Mouse (Mus musculus) right cerebral cortex, postnatal 25 days (tissue): ENCODE measurements at regions not wholly inside any gene's neighbourhood (a gene's known extent, or its start where the extent isn't known, plus 50 kb on each side); places are given as distances from the start of the nearest gene placed in this dataset.

Experiments
- DNase-seq: peaks from one replicate; pipeline ENCODE4 v3.0.0; 2022

GRCm38 (mm10) chr11:112140495-112140894 is 641.5 kb upstream of the Sox9 start:
- no peak for DNase-seq

GRCm38 (mm10) chr11:112140912-112141311 is 641.1 kb upstream of the Sox9 start:
- DNase-seq: no peak

DNA sequence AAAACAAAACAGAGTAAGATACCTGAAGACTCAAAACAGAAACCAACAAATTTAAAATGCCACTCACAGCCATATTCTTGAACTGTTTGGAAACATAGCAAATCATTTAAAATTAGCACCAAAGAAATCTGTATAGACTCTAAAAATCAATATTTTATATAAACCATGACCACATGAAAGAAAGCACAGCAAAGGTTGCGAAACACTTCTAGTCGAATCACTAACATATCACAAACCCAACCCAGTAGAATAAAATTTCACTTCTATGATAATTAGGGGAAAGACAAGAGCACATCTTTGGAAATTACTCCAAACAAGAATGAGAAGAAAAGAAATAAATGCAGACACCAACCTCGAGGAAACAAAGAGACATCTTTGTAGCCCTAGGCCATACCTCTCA is 630.0 kb upstream of the Sox9 start:
- no peak for DNase-seq

- DNase-seq: no peak
These were observed 628.8 kb upstream of the Sox9 start for GRCm38 (mm10) chr11:112153198-112153597.

- no peak for DNase-seq
These were observed 627.2 kb upstream of the Sox9 start for GRCm38 (mm10) chr11:112154712-112155319.

DNA sequence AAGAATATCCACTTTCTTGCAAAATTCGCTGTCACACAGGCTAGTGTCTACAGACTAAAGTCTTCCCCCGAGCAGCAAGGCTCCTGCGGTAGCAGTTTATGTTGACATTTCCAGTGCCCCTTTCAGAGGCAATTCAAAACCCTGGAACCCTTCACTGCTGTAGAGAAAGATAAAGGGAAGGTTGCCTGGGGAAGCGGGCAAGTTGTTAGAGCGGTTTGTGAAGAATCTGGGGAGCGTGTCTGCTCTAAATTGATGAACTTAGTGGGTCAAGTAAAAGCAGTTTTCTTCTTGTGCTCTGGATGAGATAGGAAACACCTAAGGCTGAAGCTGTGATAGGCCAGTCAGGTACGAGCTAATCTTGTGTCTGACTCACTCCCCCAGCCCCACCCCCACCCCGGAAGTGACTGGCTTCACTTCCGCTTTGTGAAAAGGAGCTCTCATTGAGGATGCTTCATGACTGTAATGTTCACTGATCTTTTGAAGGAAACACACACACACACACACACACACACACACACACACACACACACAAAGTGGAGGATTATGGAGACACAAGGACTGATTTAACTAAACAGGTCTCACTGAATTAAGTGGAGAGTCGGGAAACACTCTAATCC is 626.6 kb upstream of the Sox9 start:
- DNase-seq: no peak

GRCm38 (mm10) chr11:112163681-112164265 is 618.3 kb upstream of the Sox9 start:
- no peak for DNase-seq

DNA sequence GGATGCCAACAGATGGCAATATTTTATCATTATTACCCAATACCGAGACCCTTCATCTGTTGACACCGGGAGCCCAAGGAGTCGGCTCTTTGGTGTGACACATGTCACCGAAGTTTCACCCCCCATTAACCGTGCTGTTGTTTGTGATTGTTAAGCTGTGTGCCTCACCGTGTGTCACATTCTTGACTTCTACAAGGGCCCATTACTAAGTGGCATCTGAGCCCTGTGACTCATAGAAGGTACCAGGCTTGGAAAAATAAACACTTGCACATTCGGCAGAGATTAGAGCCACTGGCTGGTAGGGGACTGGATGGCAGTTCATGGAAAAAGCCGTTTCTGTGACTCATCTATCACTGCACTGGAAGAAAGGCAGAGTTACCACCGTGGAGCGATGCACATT is 608.4 kb upstream of the Sox9 start:
- no peak for DNase-seq

- DNase-seq: no peak
These were observed 606.7 kb upstream of the Sox9 start for GRCm38 (mm10) chr11:112175302-112175701.

DNA sequence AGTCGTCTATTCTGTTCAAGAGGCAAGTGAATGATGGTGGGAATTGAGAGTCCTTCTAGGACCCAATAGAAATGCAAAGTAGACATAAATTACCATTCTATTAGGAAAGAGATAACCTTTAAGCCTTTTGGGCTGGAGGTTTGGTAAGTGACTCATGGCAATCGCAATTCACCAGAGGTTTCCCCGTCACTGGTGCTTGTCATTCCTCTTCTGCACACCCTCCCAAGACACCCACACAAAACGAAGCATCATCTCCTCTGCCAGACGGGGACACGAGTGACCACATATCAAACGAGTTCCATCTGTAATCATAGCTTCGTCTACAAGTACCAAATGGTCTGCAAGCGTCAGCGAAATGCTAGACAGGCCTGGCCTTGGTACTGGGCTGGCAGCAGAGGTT is 601.4 kb upstream of the Sox9 start:
- no peak for DNase-seq

DNA sequence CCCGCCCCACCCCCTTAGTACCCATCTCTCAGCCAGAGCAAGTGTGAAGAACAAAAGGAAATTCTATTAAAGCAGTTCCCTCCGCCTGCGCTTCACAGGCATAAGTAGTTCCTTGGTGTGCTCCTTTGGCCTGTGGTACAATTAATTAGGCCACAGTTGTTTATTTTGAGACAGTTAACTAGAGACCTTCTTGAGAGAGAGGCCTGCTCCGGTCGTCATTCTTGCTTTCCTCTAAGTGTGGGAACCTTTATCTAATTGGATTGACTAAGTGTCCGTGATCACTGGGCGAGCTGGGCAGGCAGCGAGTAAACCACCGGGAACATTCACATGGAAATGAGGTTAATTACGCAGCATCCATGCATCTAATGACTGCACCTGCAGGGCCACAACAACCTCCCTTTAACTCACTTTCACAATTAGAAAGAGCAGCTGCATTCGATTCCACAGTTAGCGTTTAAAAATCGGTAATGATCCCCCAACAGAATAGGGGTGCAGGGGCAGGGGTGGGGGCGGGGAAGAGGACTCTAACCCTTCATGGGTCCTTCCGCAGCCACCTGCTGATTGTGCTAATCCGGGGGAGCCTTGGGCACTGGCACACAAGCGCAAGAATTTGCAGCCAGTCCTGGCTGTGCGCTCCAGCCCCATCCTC is 584.3 kb upstream of the Sox9 start:
- no peak for DNase-seq

DNA sequence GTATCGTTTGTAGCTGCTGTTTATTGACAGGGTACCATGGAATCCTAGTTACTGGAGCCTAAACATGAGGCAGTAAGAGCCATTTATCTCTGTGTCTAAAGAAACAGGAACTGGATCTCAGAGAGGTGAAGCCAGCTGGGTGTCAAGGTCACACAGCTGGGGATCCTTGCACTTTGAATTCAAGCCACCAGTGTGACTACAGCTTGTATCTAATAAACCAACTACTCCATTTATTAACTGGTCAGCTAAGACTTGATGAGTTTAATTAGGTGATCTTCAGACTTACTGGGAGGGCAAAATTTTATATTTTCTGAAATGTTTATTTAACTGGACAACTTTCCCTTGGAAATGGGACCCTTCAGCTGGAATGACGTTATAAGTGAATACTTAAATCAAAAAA is 577.5 kb upstream of the Sox9 start:
- DNase-seq: no peak

DNA sequence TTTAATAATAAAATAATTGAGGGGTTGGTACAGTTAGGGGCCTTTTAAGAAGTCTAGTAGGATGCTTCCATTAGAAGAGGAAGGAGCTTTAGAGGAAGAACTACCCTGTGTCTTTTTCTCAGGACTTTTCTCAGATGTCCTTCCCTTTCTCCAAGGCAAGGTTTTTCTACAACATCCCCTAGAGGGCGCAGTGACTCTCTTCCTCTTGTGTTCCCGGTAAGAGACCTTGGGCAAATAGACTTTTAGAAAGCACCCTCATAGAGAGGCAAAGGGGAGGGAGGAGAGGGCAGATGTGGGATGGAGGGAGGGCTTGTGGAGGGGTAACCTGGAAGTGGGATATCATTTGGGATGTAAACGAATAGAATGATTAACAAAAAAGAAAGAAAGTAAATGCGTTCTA is 572.6 kb upstream of the Sox9 start:
- DNase-seq: peak; percentile 27

- DNase-seq: no peak
These were observed 562.8 kb upstream of the Sox9 start for GRCm38 (mm10) chr11:112219046-112219720.

- DNase-seq: no peak
These were observed 547.4 kb upstream of the Sox9 start for GRCm38 (mm10) chr11:112234492-112235116.

DNA sequence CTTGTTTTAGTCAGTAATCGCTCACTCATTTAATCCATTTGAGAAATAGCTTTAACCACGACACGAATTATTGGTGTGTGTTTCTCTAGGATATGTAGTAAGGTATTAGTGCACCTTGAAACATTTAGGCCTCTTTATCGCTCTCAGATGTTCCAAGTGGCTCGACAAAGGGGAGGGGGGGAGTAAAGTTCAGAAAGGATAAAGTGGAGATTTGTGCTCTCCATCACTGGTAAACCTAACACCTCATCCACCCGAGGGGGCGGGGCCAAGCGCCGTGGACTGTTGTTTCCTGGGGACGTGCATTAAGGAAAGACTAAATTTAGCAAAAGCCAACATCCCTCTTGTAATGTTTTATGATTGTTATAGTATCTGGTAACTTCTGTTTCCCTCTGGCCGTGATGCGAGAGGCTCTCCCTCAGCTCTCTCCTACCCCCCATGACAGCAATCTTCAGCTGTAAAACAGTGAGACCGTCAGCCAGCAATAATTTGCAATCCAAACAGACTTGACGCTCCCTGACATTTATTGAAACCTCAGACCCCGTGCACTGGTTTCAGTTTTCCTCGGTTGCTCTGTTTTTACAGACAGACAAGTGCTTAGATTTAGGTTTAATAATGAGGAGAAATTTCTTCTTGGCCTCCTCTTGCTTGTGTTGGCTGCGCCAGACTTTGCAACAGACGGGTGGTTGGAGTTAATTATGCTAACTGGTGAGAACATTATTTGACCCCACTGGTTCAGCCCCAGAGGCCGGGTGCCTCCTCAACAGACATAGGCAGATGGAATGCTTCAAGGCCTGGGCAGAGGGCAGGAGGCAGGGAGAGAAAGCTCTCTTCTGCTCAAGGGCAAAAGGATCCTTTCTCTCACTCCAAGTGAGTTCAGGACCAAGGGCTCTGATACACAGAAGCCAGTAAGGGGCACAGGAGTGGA is 542.8 kb upstream of the Sox9 start:
- DNase-seq: no peak

- no peak for DNase-seq
These were observed 529.5 kb upstream of the Sox9 start for GRCm38 (mm10) chr11:112252548-112252947.

DNA sequence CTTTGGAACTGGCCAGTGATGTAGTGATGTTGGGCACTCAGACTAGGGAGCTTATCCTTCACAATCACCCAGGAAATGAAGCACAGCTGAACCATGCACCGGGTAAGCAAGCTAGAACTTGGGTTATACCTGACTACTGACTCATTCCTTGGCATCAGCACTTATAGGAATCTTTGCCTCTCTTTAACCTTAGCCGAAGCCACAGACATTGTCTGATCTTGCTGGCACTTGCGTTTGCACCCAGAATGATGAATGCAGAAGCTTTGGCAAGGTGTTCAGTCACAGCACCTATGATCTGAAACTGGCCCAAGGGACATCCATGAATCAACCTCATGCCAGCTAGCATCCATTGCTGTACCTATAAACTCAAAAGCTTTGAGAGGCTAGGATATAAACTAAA is 529.0 kb upstream of the Sox9 start:
- DNase-seq: no peak

DNA sequence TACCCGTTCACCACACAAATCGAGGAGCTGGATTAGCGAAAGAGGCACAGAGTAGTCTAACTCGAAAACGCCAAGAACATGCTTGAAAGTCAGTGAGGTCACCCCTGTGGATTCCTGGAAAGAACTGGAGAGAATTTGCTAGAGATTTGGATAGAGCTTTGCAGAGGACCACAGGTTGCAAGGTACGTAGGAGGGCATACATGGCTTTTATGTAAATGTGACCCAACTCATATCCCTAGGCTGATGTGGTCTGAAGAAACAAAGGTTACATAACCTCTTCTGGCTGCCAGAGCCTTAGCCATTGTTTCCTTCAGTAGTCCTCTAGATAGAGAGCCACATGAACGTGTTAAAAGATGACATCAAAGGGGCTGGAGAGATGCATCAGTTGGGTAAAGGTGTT is 525.7 kb upstream of the Sox9 start:
- no peak for DNase-seq

GRCm38 (mm10) chr11:112264077-112264476 is 517.9 kb upstream of the Sox9 start:
- DNase-seq: no peak

GRCm38 (mm10) chr11:112270911-112271310 is 511.1 kb upstream of the Sox9 start:
- no peak for DNase-seq

GRCm38 (mm10) chr11:112278566-112278965 is 503.5 kb upstream of the Sox9 start:
- DNase-seq: no peak
